Mouse (Mus musculus) spleen, embryonic (tissue): ENCODE measurements around the gene P4ha3.

ENCODE experiments used
- CTCF ChIA-PET: fragments of 350-600 bp; sonication (Branson Sonifier 250); formaldehyde crosslinking; loops from one replicate; lab custom pipeline; 2022; lab: Charles Lee

The P4ha3 gene

DNA sequence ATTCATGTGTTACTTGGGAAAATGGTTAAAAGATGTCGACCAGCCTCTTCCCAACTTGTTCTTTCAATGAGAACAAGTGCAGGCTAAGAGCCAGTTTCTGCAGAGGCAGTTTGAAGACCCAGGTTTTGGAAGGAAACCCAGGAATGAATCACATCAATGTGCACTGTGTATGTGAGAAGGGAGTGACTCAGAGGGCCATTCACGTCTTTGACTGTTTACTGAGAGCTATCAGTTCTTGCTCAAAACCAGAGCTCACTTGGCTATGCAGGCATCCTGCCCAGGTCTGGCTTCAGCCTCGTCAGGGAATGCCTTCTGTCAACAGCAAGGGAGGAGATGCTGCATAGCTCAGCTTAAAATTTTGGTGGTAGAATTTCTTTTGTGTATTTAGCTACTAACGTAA lies 17.0 kb downstream of the P4ha3 start:
- CTCF ChIA-PET = no interaction called here

DNA sequence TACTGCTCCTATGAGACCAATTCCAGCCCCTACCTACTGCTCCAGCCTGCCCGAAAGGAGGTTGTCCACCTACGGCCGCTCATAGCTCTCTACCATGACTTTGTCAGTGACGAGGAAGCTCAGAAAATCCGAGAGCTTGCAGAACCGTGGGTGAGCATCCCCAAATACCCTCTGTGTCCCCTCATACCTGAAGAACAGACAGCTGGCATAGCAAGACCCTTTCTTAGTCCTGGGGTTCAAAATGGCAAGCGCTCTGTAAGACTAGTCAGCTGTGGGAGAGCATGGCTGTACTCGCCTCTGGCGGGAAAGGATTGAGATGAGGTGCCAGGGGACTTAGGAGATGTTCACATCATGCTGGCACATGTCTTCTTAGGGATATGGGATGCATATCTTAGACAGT lies 20.6 kb downstream of the P4ha3 start:
- CTCF ChIA-PET = no interaction called here

DNA sequence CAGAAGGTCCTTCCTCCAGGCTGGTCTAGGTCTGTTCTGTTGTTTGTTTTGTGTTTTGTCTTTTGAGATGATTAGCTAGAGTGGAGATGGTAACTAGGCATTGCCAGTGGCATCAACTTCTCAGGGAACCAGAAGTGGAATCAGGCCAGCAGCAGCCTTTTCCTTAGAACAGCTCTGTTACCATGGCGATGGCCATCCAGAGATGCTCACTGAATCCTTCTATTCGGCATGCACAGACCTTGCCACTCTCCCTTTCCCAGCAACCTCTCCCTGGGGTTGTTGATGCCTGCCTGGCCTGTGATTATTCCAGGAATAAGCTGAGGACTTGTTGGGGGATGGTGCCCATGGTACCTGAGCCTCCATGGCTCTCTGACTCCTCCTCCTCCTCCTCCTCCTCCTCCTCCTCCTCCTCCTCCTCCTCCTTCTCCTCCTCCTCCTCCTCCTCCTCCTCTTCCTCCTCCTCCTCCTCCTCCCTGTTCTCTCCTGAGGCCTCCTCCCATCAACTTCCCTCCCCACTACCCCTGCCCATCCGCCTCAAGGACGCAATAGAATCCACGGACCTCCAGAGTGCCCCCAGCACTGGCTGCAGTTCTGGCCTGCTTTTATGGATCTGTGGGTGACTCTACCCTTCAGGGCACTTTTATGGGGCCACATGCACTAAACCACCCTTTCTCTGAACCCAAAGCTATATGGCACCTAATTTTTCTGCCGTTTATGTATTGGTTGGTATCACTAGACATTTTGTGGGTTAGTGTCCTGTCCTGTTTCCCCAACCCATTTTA lies 22.7 kb downstream of the P4ha3 start:
- CTCF ChIA-PET = no interaction called here

DNA sequence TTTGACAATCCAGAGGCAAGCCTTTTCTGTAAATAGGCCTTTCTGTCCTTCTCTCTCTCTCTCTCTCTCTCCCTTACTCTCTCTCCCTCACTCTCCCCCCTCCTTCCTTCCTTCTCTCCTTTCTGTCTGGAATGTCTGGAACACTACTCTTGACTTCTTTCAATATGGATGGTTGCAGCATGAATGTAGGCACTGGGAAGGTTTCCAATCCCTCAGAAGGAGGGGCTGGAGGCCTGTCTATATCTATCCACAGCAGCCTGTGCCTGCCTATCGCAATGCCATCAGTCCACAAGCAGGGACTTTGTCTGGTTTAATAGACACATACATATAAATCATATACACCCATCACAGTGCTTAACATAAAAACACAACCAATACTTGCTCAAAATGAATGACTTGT lies 23.9 kb downstream of the P4ha3 start:
- CTCF ChIA-PET = no interaction called here

DNA sequence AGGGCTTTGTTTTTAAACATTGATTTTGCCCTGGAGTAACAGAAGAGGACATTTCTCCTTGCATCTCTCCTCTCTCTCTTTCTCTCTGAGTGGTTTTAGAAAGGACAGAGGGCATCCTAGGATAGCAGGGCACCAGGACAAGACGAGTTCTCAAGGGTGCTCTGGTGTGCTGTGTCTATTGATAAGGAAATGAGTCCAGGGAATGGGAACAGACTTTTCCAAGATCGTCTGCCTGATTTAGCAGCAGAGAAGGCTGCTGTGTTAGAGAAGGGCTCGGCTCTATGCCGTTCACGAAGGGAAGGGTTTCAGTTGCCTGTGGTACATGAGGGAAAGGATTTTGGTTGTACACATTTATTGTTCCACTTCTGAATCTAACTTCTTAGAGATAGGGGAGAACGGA lies 24.4 kb downstream of the P4ha3 start:
- CTCF ChIA-PET = no interaction called here

DNA sequence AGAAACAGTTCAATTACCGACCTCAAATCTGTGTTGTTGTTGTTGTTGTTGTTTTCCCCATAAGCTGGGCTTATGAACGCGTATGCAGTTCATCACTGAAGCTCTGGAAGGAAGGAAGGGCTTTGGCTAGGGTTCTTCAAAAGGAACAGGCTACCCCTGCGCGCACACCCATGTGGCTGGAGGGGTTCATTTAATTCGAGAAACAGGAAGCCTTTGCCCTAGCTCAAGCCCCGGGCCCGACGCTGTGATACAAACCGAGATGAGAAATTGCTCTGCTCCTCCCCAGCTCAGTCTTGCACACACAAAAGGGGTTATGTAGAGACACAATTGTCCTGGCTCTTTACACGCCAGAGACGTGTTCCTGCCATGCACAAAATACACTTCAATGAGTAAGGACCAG lies 25.0 kb downstream of the P4ha3 start:
- CTCF ChIA-PET = no interaction called here

DNA sequence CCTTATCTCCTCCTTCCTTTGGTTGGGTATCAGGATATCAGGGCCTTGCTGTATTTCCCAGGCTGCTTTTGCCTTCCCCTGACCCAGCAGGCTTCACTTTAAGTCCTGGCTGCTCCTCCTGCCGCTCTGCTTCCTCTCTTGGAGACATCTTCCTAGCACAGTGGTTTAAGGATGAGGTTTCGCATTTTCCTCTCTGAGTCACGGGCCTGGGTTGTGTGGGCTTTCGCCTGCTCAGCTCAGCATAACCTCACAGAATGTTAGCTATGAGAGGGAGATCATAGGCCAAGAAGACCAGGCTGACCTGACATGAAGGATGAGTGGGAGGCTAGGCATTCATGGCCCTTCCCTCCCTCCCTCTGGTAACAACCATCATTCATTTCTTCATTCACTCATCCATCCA lies 27.4 kb downstream of the P4ha3 start:
- CTCF ChIA-PET = no interaction called here

DNA sequence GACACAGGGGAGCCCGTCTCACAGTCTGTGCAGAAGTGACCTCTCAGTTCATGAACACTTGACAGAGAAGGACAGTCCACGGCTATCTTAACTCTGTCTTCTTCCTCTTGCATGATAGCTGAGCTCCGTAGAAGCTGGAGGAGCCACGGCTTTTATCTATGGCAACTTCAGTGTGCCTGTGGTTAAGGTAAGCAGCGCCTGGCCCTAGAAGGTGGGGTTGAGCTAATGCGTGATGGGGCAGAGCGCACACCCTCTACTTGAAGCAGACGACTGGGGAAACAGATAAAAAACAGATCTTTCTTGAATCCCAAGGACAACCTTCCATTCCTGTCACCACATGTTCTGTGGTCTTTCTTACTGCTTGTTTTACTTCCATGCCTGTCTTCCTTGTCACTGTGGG lies 31.6 kb downstream of the P4ha3 start:
- CTCF ChIA-PET = no interaction called here

DNA sequence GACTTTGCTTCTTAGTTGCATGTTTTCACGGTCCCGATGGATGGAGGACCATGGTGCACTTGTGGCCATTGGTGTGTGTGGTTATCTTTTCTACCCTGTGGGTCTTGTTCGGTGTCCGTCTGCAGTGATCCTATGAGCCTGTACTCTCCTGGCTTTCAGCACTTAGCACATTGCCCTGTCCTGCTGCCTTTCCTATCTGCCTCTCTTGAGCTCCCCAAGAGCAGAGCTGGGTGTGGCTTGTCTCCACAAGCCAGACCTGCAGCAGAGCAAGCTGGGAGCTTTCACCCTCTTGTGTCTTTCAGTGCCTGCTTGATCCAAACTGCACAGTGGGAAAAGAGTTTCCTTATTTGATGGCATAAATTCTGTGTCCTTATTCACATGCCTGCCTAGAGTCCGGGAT lies 32.2 kb downstream of the P4ha3 start:
- CTCF ChIA-PET = no interaction called here

DNA sequence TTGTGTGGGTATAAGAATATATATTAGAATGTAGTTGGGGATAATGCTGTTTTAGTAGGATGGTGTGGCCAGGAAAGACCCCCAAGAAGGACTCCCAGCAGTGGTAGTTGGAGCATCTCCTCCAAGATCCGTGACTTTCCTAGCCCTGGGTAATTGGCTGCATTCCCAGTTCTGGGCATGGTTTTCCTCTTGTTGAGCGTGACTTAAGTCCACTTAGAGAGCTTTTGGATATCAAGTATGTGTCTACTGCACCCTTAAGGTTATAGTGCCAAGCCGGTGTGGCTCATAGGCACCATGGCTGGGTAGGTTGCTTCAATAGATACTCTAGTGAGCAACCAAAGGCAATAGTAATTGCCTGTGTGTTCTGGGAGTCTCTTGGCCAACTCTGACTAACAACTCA lies 38.4 kb downstream of the P4ha3 start:
- CTCF ChIA-PET = no interaction called here

DNA sequence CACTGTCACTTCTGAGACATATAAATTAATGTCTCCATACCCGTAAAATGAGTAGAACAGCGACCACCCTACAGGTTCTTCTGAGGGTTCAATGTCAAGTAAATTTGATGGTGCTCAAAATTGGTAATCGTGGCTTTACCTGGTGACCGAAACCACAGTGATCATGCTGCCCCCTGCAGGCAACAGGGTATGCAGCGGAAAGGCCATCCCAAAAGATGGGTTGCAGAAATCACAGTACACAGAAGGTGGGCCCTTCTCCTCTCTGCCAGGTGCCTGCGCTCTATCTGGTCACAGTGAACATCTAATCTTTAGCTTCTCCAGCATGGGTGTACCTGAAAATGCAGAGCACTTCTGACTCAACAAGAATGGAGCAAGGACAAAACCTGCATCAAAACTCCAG lies 40.2 kb downstream of the P4ha3 start:
- CTCF ChIA-PET = interaction anchor here (0.5 kb wide), 1 partner anchor 1101 kb away, joined by 3 read pairs; no protein-coding TSS in a partner anchor

DNA sequence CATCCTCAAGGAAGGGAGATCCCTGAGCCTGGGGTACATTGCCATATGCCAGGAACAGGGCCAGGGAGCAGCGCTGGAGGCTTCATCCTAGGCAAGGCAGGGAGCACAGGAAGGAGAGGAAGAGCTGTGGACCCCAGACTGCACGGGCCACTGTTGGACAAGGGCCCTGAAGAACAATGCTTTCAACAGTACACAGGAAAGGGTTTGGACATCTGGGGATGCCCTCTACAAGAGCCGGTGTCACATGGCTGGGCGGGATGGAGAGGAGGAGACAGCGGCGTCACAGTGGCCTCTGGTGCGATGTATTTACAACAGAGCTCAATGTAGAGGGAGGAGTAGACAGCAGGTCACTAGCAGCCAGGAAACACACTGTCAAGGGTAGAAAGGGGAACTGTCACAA lies 42.2 kb downstream of the P4ha3 start:
- CTCF ChIA-PET = no interaction called here

DNA sequence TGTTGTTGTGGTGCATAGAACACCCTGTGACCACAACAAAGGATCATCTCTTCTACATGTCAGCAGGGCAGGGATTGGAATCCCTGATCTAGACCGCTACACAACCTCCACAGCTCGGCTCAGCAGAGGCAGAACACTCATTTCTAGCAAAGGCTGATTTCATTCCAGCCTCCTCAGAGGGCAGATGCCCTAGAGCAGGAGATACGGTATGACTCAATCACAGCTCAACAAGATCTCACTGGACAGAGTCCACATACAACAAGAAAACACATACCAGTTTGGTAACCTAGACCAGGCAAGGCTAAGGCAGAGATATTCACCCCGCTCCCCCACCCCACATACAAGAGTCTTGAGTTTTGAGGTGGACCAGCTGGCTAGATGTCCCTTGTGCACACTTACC lies 43.3 kb downstream of the P4ha3 start:
- CTCF ChIA-PET = no interaction called here

DNA sequence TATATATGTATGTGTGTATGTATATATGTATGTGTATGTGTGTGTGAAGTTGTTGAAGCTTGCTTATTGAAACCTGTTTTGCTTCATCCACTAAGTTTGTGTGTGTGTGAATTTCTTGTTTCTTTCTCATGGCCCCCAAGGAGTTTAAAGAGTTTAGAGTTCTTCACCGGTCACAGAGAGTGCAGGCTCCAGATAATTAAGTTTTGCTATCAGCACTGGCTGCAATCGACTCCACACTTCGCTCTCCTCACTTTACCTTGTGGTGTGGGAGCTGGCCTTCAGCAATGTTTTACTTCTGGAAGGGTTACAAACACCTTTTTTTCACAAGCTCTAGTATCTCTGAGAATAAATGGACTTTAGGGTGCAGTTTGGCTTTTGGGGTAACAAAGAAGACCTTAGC lies 45.9 kb downstream of the P4ha3 start:
- CTCF ChIA-PET = no interaction called here

DNA sequence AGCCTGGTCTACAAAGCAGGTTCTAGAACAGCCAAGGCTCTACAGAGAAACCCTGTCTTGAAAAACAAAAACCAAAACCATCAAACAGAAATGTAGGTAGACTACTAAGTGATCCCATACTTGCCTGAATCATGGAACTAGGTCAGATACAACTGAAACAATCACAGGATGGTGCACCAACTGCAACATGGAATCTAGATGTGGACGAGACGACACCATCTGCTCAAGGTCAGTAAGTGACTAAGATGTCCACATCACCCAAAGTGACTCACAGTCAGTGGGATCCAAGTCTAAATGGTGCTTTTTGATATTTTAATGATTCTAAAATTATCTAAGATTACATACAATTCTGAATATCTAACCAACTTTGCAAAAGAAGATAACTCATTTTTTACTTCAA lies 50.6 kb downstream of the P4ha3 start:
- CTCF ChIA-PET = no interaction called here

DNA sequence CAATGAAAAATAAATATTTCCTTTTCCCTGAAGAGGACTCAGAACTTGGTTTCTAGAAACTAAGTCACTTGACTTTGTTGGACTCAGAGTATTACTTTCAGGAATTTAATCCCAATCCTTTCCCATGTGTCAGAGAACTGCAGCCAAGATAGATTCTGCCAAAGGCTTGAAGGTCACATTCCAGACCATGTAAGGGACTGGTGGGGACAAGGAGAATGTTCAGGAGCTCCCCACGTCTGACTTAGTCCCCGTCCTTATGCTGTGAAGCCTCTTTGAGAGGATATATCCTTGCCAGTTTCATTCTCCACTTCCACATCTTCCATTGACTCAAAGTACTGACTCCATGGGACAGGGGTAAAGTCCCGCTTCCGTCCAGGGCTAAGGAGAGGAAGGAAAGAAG lies 69.7 kb downstream of the P4ha3 start:
- CTCF ChIA-PET = no interaction called here

DNA sequence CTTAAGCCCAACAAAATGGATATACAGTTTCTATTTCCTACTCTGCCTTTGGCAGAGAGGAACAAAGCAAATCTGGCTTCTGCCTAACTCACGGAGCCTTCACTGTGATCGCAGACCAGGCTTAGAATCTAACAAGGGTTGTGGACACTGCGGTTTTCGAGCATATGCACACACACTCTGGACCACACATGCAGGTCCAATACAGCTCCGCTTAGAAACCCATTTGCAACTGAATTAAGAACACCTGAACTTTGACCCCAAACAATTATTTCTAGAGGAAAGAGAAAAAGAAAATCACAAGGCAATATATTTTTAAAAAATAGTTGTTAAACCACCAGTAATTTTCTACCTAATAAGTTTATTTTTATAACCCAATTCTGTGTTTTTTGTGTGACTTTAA lies 71.0 kb downstream of the P4ha3 start:
- CTCF ChIA-PET = no interaction called here

DNA sequence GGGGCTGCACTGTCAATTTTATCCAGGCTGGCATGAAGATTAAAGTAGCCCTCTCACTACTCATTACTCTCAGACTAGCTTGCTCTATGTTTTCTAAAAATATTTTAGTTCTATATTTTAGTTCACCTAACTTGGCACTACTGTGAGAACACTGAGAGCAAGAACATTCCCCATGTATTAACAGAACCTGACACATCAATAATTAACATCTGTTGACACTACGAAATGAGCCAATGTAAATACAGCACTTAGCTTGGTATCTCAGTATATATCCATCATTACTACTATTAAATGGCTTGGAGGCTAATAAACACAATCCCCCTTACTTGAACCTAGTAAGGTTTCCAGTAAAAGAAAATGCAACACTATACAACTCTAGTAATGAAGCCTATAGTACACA lies 71.4 kb downstream of the P4ha3 start:
- CTCF ChIA-PET = interaction anchor here (0.6 kb wide), 1 partner anchor 1070 kb away, joined by 3 read pairs; no protein-coding TSS in a partner anchor

DNA sequence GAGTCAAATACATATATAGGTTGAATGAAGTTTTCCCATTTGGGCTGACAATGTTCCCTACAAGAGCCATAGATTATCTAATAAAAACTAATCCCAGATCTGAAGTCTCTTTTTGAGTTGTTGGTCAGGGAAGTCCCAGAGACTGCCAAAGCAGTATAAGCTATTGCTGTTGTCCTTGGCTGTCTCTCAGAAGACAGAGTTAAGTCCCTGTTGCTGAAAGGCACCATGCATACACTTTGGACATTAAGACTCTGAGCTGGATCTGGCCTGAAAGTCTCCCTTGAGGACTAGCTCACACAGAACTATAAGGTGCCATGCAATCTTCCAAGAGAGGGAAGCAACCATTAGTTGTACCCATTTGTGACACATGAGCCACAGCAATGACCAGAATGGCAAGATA lies 72.5 kb downstream of the P4ha3 start:
- CTCF ChIA-PET = no interaction called here

DNA sequence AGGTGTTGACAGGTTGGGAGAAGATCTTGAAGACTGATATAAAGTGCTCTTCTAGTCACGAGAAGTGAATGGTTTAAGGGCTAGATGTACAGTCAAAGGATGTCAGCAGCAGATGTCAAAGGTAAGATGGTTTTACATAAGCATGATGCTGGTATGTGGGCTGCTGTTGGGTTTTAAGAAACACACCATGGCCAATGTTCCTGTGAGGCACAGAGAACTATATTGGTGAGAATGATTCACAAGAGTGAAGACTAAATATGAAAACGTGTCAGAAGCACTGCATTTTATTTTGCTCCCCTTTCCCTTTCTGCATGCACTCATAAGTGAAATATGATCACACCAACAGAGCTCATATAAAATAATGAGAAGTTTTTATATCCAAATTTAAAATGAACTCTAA lies 77.8 kb downstream of the P4ha3 start:
- CTCF ChIA-PET = no interaction called here

DNA sequence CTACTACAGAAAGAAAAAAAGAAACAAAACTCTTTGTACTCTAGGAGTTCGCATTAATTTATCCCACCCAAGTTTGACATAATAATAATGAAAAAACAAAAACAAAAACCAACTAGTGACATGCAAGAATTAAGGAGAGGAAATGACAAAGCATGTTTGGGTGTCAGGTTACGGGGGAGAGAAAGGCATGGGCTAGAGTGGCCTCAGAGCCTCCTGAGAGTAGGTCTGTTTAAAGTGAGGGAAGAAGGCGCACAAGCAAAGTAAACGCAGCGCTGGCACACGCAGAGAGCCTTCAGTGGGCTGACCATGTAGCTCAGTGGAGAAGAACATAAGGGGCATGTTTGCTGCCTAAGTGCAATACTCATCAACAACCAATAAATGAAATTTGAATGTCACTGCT lies 79.6 kb downstream of the P4ha3 start:
- CTCF ChIA-PET = no interaction called here
